Comparison of ENCODE assay signal across 32 mouse cellular contexts in genomic region chr12:28596851-28597250, GRCm38 (mm10). TPM values are rescaled to one million over a fixed set of nuclear protein-coding genes. Genes with fewer than 3 reads are reported as not detected.
"Had no signal": no experiment of that assay in that cellular context is flagged by ENCODE, and none has a peak within 500 bp of the region (broad histone marks: within the 10 kb centered on the region; RNA-seq: fewer than 3 reads in every experiment).

No protein-coding gene starts in this region.

- DNase-seq: gastrocnemius, postnatal 14 days; gastrocnemius, postnatal 36 days; heart, adult 11 months; heart, adult 2 months; heart, postnatal 14 days; heart, postnatal 36 days; kidney, adult 11 months; kidney, adult 2 months; kidney, adult 9 months; kidney, postnatal 14 days; kidney, postnatal 36 days; layer of hippocampus, adult 9-11 months; layer of hippocampus, postnatal 36 days; left cerebral cortex, postnatal 4 days had no signal

- H3K4me3 ChIP-seq: heart, adult 2 months; heart, embryonic 13.5 days; heart, embryonic 15.5 days; kidney, embryonic 15.5 days; limb, embryonic 13.5 days; limb, embryonic 15.5 days; liver, embryonic 12.5 days had no signal

- H3K4me1 ChIP-seq: kidney, embryonic 15.5 days; limb, embryonic 13.5 days; limb, embryonic 15.5 days; liver, embryonic 12.5 days had no signal

- H3K9ac ChIP-seq: heart, embryonic 13.5 days; heart, embryonic 15.5 days; hindbrain, embryonic 14.5 days; kidney, embryonic 15.5 days; limb, embryonic 13.5 days; limb, embryonic 15.5 days; liver, embryonic 12.5 days had no signal

- H3K4me2 ChIP-seq: heart, embryonic 11.5 days; heart, embryonic 13.5 days; heart, embryonic 15.5 days; hindbrain, embryonic 14.5 days; kidney, embryonic 15.5 days; limb, embryonic 13.5 days; limb, embryonic 15.5 days; liver, embryonic 12.5 days had no signal

- H3K27ac ChIP-seq: heart, adult 2 months; heart, embryonic 13.5 days; heart, embryonic 15.5 days; hindbrain, embryonic 14.5 days; hindbrain, postnatal 0 days; kidney, embryonic 15.5 days; kidney, postnatal 0 days; limb, embryonic 13.5 days; limb, embryonic 15.5 days; liver, embryonic 12.5 days had no signal

- H3K36me3 ChIP-seq: heart, embryonic 13.5 days; heart, embryonic 15.5 days; kidney, embryonic 15.5 days; limb, embryonic 13.5 days; limb, embryonic 15.5 days; liver, embryonic 12.5 days had no signal

- ATAC-seq: hindbrain, postnatal 0 days; intestine, embryonic 16.5 days; liver, embryonic 12.5 days had no signal

- H3K9me3 ChIP-seq: heart, embryonic 13.5 days; heart, embryonic 15.5 days; kidney, embryonic 15.5 days; limb, embryonic 13.5 days; limb, embryonic 15.5 days; liver, embryonic 12.5 days had no signal

- H3K27me3 ChIP-seq: heart, embryonic 15.5 days; kidney, embryonic 15.5 days; limb, embryonic 13.5 days; liver, embryonic 12.5 days had no signal

RNA-seq across cellular contexts. Expression of gene Allc, which starts 14.5 kb away (rescaled TPM):
- polyA plus RNA-seq: heart, embryonic 11.5 days; heart, embryonic 13.5 days; heart, embryonic 15.5 days; heart, postnatal 0 days; hindbrain, embryonic 11.5 days; intestine, embryonic 14.5 days; intestine, embryonic 16.5 days; kidney, embryonic 15.5 days; kidney, postnatal 0 days; large intestine, adult 2 months; limb, embryonic 11.5 days; limb, embryonic 13.5 days; limb, embryonic 15.5 days; liver, adult 2 months; liver, embryonic 12.5 days had no signal

RNA-seq across cellular contexts. Expression of gene Dcdc2c, which starts 44.7 kb away (rescaled TPM):
- polyA plus RNA-seq: gonadal fat pad, adult 2 months; heart, adult 2 months; heart, embryonic 13.5 days; heart, embryonic 15.5 days; heart, postnatal 0 days; hindbrain, postnatal 0 days; intestine, embryonic 16.5 days; kidney, adult 2 months; kidney, embryonic 15.5 days; kidney, postnatal 0 days; large intestine, adult 2 months; limb, embryonic 11.5 days; liver, adult 2 months; liver, embryonic 12.5 days had no signal
